Mouse (Mus musculus): ENCODE results near the gene Arih2.

The Arih2 gene

DNA sequence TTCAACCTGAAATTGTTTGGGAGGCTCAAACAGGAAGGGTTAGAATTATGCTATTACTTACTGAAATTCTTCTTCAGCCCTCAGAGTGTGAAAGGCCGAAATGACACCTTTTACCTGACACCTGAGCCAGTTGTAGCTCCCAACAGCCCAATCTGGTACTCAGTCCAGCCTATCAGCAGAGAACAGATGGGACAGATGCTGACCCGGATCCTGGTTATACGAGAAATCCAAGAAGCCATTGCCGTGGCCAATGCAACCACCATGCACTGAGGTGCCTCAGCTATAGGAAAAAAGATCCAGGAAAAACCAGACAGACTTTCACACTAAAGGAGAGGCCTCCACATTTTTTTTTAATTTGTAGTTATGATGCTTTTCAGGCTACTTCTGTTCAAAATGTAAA is 90.0 kb downstream of the Arih2 start:
- no peak for DNase-seq

Data from kidney, adult 11 months (tissue).